ENCODE assay signal across 18 mouse cellular contexts in the genomic region with DNA sequence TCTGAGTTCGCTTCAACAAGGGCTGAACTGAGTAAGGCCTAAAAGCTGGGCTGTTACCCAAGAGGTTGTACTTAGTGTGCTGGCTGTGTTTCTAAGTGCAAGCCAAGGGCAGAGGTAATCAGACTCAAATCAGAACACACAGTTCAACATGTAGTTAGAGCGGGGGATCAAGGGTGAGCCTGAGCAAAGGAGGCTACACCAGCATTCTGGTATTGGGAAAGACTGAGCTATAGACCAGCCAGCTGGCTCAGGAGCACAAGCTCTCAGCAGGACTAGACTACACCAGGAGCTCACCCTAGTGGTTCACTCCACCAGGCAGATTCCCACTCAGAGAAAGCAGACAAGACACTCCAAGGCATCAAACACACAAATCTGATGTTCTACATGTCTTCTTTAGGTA. TPM values are rescaled to one million over a fixed set of nuclear protein-coding genes. Genes with fewer than 3 reads are reported as not detected.
DNase-seq lines count a peak whose midpoint lies in the region; ATAC-seq and TF ChIP-seq lines count a peak whose summit lies in the region.
"Had no signal": no experiment of that assay in that cellular context is flagged by ENCODE, and none has a peak within 500 bp of the region (broad histone marks: within the 10 kb centered on the region; RNA-seq: fewer than 3 reads in every experiment).

No protein-coding gene starts in this region.

- H3K4me1 ChIP-seq in intestine, postnatal 0 days (replicated peaks; ENCODE audit: control insufficient read depth, insufficient read depth, low read length): no peaks in the 10 kb centered on the region
- H3K4me1 ChIP-seq in intestine, embryonic 16.5 days (ENCODE audit: control insufficient read depth, insufficient read depth, low read length): no peaks in the 10 kb centered on the region
- no peaks in the 10 kb centered on the region for H3K4me1 ChIP-seq in neural tube, embryonic 15.5 days
- H3K4me1 ChIP-seq: limb, embryonic 15.5 days; megakaryocyte, embryonic 14.5 days; neural tube, embryonic 12.5 days had no signal

- H3K9ac ChIP-seq in intestine, postnatal 0 days (ENCODE audit: low read depth, low read length): no peak overlapping the region
- no peak overlapping the region for H3K9ac ChIP-seq in intestine, embryonic 16.5 days (ENCODE audit: low read depth, low read length)
- H3K9ac ChIP-seq in neural tube, embryonic 15.5 days (replicated peaks): no peak overlapping the region
- H3K9ac ChIP-seq: hindbrain, embryonic 14.5 days; limb, embryonic 15.5 days; neural tube, embryonic 12.5 days had no signal

- H3K27ac ChIP-seq in intestine, postnatal 0 days (ENCODE audit: low read depth, low read length): no peak overlapping the region
- no peak overlapping the region for H3K27ac ChIP-seq in intestine, embryonic 16.5 days (ENCODE audit: low read length)
- H3K27ac ChIP-seq in neural tube, embryonic 15.5 days (replicated peaks): no peak overlapping the region
- H3K27ac ChIP-seq: hindbrain, embryonic 14.5 days; limb, embryonic 15.5 days; neural tube, embryonic 12.5 days had no signal

- ATAC-seq in intestine, postnatal 0 days: no peak; the same call in 1 of the 2 replicates
- ATAC-seq in intestine, embryonic 16.5 days: no peak
- no peak for ATAC-seq in neural tube, embryonic 15.5 days (ENCODE audit: low FRiP score)
- ATAC-seq: forebrain, embryonic 16.5 days had no signal

- peaks cover 13% of the 10 kb centered on the region for H3K36me3 ChIP-seq in intestine, postnatal 0 days (ENCODE audit: control insufficient read depth, insufficient read depth)
- H3K36me3 ChIP-seq in intestine, embryonic 16.5 days (ENCODE audit: control insufficient read depth, insufficient read depth, low read length): peaks cover 9% of the 10 kb centered on the region; the same call in 1 of the 2 replicates
- peaks cover 42% of the 10 kb centered on the region for H3K36me3 ChIP-seq in neural tube, embryonic 15.5 days

- H3K4me2 ChIP-seq in intestine, postnatal 0 days (replicated peaks; ENCODE audit: low read depth): no peak overlapping the region
- no peak overlapping the region for H3K4me2 ChIP-seq in intestine, embryonic 16.5 days (ENCODE audit: low read depth, low read length)
- H3K4me2 ChIP-seq in neural tube, embryonic 15.5 days: no peak overlapping the region
- H3K4me2 ChIP-seq: hindbrain, embryonic 14.5 days; limb, embryonic 15.5 days; neural tube, embryonic 12.5 days had no signal

- intact Hi-C loops in left cerebral cortex, postnatal 10 days (cut with DNase I): no loop called here

- peak; percentile 21 to 29 for DNase-seq in lung, adult 18-20 months
- no peak for DNase-seq in lung, postnatal 14 days
- peak; percentile 57 for DNase-seq in adrenal gland, postnatal 10 days
- peak; percentile 18 for DNase-seq in lung, postnatal 36 days
- DNase-seq in left cerebral cortex, postnatal 10 days (ENCODE audit: extremely low spot score in 1 of 2, low spot score in 2 of 2): no peak
- DNase-seq: cerebellum, adult 8-10 months; right cerebral cortex, adult 18-20 months had no signal

- H3K27me3 ChIP-seq in intestine, postnatal 0 days (replicated peaks; ENCODE audit: control insufficient read depth, insufficient read depth, low read length): no peaks in the 10 kb centered on the region
- no peaks in the 10 kb centered on the region for H3K27me3 ChIP-seq in intestine, embryonic 16.5 days (replicated peaks; ENCODE audit: control insufficient read depth, insufficient read depth, low read length)
- H3K27me3 ChIP-seq in neural tube, embryonic 15.5 days (replicated peaks): no peaks in the 10 kb centered on the region
- H3K27me3 ChIP-seq: limb, embryonic 15.5 days; megakaryocyte, embryonic 14.5 days; neural tube, embryonic 12.5 days had no signal

- 96% methylated on average over 2 of the region's 2 CpGs for WGBS in intestine, postnatal 0 days
- 96% methylated on average over 2 of the region's 2 CpGs for WGBS in intestine, embryonic 16.5 days
- WGBS in neural tube, embryonic 15.5 days: 100% methylated on average over 2 of the region's 2 CpGs

- TF ChIP-seq CTCF in intestine, postnatal 0 days (IDR thresholded peaks at IDR 0.05; ENCODE audit: low read depth): peak; percentile 20

- no peak overlapping the region for H3K4me3 ChIP-seq in intestine, postnatal 0 days (ENCODE audit: low read depth, low read length)
- no peak overlapping the region for H3K4me3 ChIP-seq in intestine, embryonic 16.5 days (ENCODE audit: low read length)
- H3K4me3 ChIP-seq in neural tube, embryonic 15.5 days (replicated peaks): no peak overlapping the region
- H3K4me3 ChIP-seq: limb, embryonic 15.5 days; megakaryocyte, embryonic 14.5 days; neural tube, embryonic 12.5 days had no signal

- no peaks in the 10 kb centered on the region for H3K9me3 ChIP-seq in intestine, postnatal 0 days (ENCODE audit: control insufficient read depth)
- no peaks in the 10 kb centered on the region for H3K9me3 ChIP-seq in intestine, embryonic 16.5 days (ENCODE audit: control insufficient read depth, low read length)
- H3K9me3 ChIP-seq in neural tube, embryonic 15.5 days (replicated peaks): no peaks in the 10 kb centered on the region
- H3K9me3 ChIP-seq: limb, embryonic 15.5 days; megakaryocyte, embryonic 14.5 days; neural tube, embryonic 12.5 days had no signal

RNA-seq across cellular contexts. Expression of gene Rexo5, which starts 10.4 kb away (rescaled TPM):
- 4.1 and 6.5 TPM in 2 replicates for polyA plus RNA-seq in intestine, postnatal 0 days (2015; fragmentation: Nextera tagmentation; extraction: Ambion mirVana)
- 15.8 and 17.2 TPM in 2 replicates for polyA plus RNA-seq in intestine, embryonic 16.5 days (2015; fragmentation: Nextera tagmentation; extraction: Ambion mirVana)
- 10 to 100 TPM in 1 of 2 experiments, 1 to 10 TPM in 1; 7.0 to 12.8 TPM for total RNA-seq in adrenal gland, postnatal 10 days (2021)
- 6.0 and 15.7 TPM in 2 replicates for polyA plus RNA-seq in neural tube, embryonic 15.5 days (2015; fragmentation: Nextera tagmentation; extraction: Ambion mirVana)
- 1 to 10 TPM; 1.2 to 2.6 TPM for total RNA-seq in left cerebral cortex, postnatal 10 days (2021)

RNA-seq across cellular contexts. Expression of gene Eri2, which starts 10.4 kb away (rescaled TPM):
- polyA plus RNA-seq in intestine, postnatal 0 days (2015; fragmentation: Nextera tagmentation; extraction: Ambion mirVana): 4.2 and 5.0 TPM in 2 replicates
- 14.0 and 15.1 TPM in 2 replicates for polyA plus RNA-seq in intestine, embryonic 16.5 days (2015; fragmentation: Nextera tagmentation; extraction: Ambion mirVana)
- total RNA-seq in adrenal gland, postnatal 10 days (2021): 1 to 10 TPM; 7.6 to 9.6 TPM
- 15.3 and 16.2 TPM in 2 replicates for polyA plus RNA-seq in neural tube, embryonic 15.5 days (2015; fragmentation: Nextera tagmentation; extraction: Ambion mirVana)
- 1 to 10 TPM; 8.7 to 9.0 TPM for total RNA-seq in left cerebral cortex, postnatal 10 days (2021)

RNA-seq across cellular contexts. Expression of gene Acsm3, which starts 22.7 kb away (rescaled TPM):
- polyA plus RNA-seq in intestine, postnatal 0 days (2015; fragmentation: Nextera tagmentation; extraction: Ambion mirVana): 0.80 and 0.94 TPM in 2 replicates
- 7.2 and 8.3 TPM in 2 replicates for polyA plus RNA-seq in intestine, embryonic 16.5 days (2015; fragmentation: Nextera tagmentation; extraction: Ambion mirVana)
- total RNA-seq in adrenal gland, postnatal 10 days (2021): 10 to 100 TPM; 23.5 to 31.0 TPM
- 0.51 TPM in 1 of 2 replicates, not detected in the other for polyA plus RNA-seq in neural tube, embryonic 15.5 days (2015; fragmentation: Nextera tagmentation; extraction: Ambion mirVana)
- total RNA-seq in left cerebral cortex, postnatal 10 days (2021): not detected
- total RNA-seq: ES-E14; gastrocnemius, postnatal 4 days; midbrain, postnatal 0 days had no signal
- polyA plus RNA-seq: forebrain, embryonic 16.5 days; hindbrain, embryonic 14.5 days had no signal

Comparison
In these comparisons a context has a peak if more than half of its experiments do, and no peak if none do; other contexts are left out.
1. DNase-seq: peak in lung, adult 18-20 months (2 of 2), adrenal gland, postnatal 10 days (single experiment) and lung, postnatal 36 days (single experiment); none in lung, postnatal 14 days (single experiment) and left cerebral cortex, postnatal 10 days (0 of 2).